Mouse (Mus musculus) lung, postnatal 36 days (tissue): ENCODE results near the gene Lenep.

Experiments
- DNase-seq: peaks from one replicate; pipeline ENCODE4 v3.0.0; 2022; ENCODE audit warnings: mixed read lengths

The Lenep gene

GRCm38 (mm10) chr3:89390699-89391662 lies 11.6 kb downstream of the Lenep start:
- DNase-seq = no peak

DNA sequence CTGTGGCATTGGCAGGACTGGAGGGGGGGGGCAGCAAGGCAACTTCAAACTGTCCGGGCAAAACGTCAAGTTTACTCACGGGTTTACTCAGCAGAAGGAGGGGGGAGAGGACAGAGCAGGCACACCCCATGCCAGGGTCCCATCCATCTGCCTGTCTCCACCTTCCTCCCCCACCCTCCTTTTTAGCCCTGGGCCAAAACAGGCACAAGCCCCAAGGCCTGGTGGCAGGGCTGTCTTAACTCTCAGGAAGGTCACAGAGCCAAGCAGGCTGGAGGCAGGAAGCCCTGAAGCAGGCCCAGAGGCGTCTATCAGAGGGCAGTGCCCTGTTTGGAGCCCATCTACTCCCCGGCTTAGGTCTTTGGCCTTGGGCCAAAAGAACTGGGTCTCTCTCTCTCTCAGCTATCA lies 12.5 kb downstream of the Lenep start:
- peak; percentile 51 for DNase-seq

GRCm38 (mm10) chr3:89388901-89389740 lies 13.5 kb downstream of the Lenep start:
- DNase-seq = peak; percentile 67

GRCm38 (mm10) chr3:89388134-89388881 lies 14.3 kb downstream of the Lenep start:
- no peak for DNase-seq

GRCm38 (mm10) chr3:89387632-89388031 lies 15.0 kb downstream of the Lenep start:
- DNase-seq = no peak

DNA sequence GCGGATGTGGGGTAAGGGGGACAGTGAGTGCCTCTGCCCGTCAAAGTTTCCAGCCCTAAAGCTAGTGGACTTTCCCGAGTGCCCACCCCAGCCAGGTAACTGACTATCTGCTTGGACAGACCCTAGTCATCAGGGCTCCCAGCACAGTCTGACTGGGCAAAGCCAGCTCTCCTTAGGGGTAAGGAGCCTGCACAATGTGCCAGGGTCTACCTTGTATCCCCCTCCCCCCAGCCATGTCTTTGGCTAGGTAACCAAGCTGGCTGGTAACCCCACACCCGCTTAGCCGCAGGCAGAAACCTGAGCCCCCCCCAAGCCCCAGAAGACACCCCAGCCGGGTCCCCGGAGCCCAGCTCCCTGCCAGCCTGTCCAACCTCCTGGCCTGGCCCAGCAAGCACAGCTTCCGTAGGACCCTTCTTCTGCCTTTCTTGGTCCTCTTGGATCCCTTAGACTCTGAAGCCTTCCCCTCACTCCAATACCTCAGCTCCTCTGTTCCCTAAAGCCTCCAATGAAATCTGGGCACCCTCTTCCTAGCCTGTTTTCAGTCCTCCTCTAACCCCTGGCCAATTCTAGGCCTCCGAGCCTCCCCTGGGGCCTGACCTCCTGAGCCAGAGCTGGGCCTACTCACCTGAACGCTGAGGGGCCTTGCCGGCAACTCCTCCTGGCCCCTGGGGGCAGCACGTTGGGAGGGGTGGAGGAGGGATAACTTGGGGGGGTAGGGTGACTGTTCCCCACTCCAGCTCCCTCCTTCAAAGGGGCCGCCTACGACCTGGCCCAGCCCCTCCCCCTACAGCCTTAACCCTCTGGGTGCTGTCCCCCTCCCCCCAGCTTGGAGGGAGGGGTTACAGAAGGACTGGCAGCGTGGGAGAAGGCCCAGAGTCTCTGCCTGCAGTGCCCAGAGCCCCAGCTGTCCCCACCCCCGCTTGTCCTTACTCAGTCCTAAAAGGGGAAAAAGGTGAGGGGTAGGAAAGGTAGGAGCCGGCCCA lies 15.9 kb downstream of the Lenep start:
- no peak for DNase-seq

GRCm38 (mm10) chr3:89385451-89385850 lies 17.1 kb downstream of the Lenep start:
- DNase-seq = no peak

GRCm38 (mm10) chr3:89384331-89385076 lies 18.1 kb downstream of the Lenep start:
- DNase-seq = no peak

DNA sequence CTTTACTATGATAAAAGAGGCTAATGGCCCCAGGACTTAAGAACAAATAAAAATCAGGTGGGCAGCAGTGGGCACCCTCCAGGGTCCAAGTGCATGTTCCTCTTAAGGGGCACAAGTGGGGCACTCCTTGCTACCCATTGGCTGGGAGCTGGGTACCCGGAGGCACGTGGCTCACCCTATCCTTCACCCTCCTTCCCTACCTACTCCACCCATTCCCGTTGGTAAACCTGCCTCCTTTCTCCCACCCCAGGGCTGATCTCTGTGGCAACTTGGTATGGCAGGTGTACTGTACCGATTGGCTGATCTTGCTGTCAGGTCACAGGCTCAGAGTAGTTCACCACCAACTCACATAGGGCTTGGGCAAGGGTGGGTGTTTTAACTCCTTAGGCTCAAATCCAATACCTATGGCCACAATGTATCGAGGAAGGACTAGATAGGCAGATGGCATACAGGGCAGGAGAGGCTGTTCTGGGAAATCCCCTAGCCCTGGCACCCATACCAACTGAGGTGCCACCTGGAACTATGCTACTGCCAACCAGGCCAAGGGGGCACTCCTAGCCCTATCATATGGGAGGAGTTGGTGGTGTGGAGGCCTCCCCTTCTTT lies 18.8 kb downstream of the Lenep start:
- DNase-seq = peak; percentile 51

GRCm38 (mm10) chr3:89382950-89383349 lies 19.6 kb downstream of the Lenep start:
- DNase-seq = no peak

- no peak for DNase-seq
Measured at GRCm38 (mm10) chr3:89382033-89382882, 20.3 kb downstream of the Lenep start.

- no peak for DNase-seq
Measured at GRCm38 (mm10) chr3:89381233-89381632, 21.4 kb downstream of the Lenep start.

DNA sequence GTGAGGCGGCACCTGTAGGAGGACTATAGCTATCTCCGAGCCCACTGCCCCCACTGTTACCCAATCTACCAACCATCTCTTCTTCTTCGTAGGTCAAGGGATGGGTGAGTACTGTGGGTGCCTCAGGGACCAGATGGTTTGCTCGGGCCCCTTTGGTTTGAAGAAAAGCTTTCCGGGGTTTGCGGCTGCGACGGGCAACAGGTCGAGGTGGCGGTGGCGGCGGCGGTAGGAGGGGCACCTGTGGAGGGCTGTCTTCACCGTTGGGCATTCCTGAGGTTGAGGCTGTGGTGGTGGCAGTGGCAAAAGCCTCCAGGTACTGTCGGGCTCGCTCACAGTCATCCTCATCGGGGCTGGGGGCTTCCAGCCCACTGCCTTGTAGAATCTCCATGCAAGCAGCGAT lies 21.9 kb downstream of the Lenep start:
- DNase-seq = no peak

DNA sequence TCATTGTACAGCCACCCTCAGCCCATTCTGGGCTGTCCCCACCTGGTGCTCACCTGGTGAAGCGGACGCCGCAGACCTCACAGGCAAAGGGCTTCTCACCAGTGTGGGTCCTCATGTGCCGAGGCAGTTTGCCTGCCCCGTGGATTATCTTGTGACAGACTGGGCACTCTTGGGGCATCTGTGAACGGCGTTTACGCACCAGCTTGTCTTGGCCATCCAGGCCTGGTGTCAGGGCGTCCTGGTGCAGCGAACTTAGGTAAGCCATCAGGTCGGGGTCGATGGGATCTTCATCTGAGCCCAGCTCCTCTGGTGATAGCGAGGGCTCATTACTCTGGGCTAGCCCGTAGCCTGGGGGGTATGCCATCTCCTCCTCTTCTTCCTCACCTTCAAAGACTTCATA lies 22.3 kb downstream of the Lenep start:
- no peak for DNase-seq

DNA sequence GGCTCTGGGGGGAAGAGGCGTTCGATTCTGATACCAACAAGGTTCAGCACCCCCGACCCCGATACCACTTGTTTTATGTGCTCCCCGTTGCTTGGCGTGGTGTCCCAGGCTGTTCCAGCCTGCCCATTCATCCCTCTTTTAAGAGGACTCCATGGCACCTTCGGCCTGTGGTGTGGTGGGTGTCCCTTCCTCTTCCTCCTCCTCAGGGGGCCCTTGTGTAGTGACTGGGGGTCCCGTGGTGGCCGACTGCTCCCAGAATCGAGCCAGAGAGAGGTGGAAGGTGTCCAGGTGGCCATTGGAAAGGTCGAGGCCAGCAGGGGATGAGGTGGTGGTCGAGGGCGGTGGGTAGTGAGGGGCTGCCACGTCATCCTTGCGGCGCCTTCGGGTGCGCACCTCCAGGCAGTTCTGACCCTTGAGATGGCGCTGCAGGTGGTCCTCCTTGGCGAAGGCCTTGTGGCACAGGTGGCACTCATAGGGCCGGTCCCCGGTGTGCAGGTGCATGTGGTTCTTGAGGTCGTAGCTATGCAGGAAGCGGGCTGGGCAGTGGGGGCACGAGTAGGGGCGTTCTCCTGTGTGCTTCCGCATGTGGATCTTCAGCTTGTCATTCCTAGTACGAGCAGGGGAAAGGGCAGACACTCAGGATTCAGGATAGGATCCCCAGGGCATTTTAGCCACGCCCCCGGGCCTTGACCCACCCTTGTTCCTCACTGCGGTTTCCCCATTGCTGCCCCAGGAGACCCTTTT lies 23.0 kb downstream of the Lenep start:
- no peak for DNase-seq

DNA sequence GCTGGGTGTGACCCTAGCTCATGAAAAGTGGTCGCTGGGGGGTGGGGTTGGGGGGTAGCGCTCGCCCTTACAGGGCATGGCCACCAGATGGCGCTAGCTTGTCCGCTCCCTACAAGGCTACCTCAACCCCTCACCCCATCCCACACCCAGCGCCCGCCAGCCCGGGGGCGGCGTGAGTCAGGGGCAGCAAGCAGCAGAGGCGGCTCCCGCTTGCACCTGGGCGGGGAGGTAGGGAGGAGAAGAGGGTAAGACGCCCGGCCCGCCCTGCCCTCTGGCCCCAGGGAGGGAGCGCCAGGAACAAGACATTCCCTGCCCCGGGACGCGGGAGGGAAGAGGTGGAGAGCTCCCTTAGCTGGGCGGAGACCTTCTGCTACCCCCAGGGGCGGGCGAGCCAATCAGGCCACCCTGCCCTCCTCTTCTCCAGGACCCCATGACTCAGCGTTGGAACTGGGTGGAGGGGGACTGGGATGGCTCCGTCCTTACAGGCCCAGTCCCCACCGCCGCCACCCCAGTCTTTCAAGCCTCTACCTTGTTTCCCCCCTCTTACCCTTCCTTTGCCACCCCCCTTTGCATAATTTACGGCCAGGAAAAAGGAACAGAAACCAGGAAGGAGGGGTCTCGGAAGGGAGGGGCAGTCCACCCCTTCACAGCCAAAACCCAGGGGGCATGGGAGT lies 24.1 kb downstream of the Lenep start:
- DNase-seq = peak; percentile 63

GRCm38 (mm10) chr3:89377831-89378230 lies 24.8 kb downstream of the Lenep start:
- no peak for DNase-seq

DNA sequence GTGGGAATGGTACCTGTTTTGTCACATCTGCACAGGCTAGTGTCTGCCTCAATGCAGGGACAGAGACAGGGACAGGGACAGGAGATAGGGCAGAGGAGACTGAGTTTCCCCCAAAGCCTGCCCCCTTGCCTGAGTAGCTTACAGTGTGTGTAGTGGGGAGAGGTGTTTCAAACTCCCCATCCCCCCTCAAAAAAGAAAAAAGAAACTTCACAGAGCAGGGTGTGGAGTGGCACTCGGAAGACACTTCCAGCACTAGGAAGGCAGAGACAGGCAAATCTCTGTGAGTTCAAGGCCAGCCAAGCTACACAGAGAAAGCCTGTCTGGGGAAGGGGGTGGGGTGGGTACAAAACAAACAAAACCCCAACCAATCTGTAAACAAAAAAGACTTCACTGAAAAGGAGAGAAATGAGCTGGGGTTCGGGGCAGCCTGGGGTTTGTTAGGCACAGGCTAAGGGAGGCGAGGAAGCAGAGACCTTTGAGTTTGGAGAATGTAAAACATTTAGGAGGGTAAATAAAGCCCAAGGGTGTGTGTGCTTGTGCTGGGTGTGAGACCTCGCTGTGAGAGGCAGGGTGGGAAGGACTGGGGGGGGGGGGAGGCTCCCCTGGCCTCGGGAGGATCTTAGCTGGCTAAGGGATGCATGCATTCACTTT lies 28.9 kb downstream of the Lenep start:
- no peak for DNase-seq
